Mouse (Mus musculus) ZHBTc4 (cell line): ENCODE data around the gene Ran.

Experiments used
- DNase-seq: peaks from one replicate; pipeline ENCODE4 v3.0.0-alpha.2; 2011; ENCODE audit warnings: low read depth, low spot score

Ran gene

DNA sequence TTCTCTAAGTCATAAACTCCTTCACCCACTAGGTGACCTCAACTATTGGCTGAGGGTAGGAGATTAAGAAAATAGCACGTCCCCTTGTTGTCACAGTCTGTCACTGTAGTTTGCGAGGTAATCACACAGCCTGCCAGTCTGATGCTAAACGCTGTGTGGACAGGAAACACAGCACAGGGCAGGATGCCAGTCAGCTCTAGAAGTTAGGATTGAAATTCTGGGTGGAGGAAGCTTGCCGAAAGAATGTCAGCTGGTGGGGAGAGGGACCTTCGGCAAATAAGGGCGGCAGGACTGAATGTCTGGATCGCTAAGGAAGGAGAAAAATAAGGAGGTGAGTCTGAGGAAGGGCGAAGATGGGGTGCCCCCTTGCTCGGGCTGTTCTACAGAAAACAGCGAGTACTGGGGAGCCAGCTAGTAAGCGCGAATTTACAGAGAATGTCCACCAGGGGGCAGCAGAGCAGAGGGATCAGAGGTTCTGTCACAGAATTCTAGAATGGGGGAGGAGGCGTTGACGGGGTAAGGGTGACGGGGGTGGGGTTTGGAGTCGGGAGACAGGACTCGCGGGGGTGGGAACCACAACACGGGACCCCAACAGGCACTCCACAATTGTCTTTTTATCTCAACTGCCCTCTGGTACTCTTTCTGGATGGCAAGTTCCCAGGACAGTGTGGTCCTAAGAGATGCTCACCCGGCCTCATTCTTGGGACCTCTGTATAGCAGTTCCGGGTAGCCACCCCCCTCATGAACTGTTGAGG, 43.3 kb downstream of the Ran start:
- DNase-seq, result peak; percentile 79

- no peak for DNase-seq
Observed at GRCm38 (mm10) chr5:129063792-129064087, 43.9 kb downstream of the Ran start.

GRCm38 (mm10) chr5:129064186-129064585, 44.3 kb downstream of the Ran start:
- DNase-seq, result no peak

DNA sequence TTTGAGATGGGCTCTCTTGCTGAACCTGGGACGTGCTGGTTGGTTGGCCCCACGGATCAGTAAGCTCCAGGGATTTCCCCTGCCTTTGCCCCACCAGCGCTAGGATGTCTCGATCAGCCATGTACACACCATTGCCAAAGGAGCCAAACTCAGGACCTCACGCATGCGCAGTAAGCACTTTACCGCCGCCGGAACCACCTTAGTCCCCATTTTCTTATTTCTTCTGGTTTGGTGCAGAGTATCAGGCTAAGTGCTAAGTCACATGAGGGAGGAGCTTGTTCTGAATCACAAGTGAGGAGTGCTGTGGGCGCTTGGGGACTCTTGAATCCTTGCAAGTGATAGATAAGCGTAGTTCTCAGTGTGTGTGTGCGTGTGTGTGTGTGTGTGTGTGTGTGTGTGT, 45.4 kb downstream of the Ran start:
- DNase-seq, result peak; percentile 93

- DNase-seq, result peak; percentile 31
Observed at GRCm38 (mm10) chr5:129065946-129066345, 46.1 kb downstream of the Ran start.

DNA sequence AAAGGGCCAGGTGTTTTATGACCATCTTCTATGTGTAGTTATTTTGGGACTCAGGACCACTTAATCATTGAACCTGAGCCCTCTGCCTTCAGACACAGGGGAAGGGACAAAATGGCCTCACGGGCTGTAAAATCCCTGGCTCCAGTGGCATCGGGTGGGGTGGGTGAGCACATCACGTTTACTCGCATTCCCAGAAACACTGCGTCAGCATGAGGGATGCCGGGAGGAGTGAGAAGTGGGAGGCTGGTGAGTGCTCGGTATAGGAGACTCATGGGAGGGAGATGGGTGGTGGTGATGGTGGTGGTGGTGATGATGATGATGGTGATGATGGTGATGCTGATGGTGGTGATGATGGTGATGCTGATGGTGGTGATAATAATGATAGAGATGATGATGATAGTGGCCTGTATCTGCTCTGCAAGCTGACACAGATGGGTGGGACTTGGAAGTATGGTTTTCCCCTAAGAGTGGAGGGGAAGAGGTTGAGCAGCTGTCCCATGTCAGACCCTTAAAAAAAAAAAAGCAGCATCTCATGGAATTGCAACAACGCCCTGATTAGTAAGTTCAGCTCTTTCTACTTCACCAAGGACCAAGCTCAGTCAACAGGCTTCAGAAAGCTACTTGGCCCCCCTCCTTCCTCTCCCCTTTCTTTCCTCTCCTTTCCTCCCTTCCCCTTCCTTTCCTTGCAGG, 46.8 kb downstream of the Ran start:
- no peak for DNase-seq

- DNase-seq, result no peak
Observed at GRCm38 (mm10) chr5:129067231-129067834, 47.5 kb downstream of the Ran start.

DNA sequence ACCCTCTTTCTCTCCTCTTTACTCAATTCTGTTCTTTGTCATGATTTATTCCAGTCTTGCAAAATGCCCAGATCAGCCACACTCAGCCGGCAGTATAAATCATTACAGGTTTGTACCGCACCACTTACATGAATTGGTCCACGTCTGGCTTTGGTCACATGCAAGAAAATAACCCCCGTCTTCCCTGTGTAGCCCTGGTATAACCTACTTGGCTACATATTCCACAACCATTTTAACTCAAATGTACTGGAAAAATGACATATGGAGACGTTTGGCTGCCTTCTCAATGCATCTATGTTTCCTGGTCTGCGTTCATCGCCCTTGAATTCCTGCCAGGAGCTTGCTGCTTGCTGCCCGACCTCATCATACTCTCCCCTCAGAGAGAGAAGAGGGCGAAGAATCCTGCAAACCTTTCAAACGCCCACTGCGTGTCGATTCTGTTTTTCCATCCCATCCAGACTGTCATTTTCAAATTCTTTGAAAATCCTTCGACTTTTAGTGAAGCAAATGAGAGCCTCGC, 52.0 kb downstream of the Ran start:
- no peak for DNase-seq

DNA sequence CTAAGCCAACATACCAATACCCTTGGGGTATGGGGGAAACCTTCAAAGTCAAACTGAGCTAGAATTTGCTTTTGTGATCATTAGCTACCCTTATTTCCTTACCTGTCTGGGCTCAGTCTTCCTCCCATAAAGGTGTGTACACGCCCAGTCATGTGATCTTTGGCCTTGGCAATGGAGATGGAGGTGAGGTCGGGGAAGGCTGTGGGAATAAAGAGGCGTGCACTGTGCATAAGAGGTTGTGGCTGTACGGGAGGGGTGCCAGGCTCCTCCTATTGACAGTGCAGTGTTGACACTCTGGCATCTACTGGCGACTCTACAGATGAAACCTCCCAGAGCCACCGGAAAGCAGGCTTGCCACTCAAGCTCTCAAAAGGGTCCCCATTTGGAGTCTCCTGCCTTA, 53.5 kb downstream of the Ran start:
- no peak for DNase-seq
